Mouse (Mus musculus): ENCODE data around the gene Pold1.

The Pold1 gene

GRCm38 (mm10) chr7:44529518-44529917 is 19.1 kb downstream of the Pold1 start:
- POLR2A ChIA-PET = interaction anchor here in 3 of 4 experiments (0.6 to 5.9 kb wide), 24 partner anchors 12 to 1029 kb away, joined by 3 to 49 read pairs (median 4); partner anchors contain the start of genes Pold1 (in 3 of the 3), Emc10 (in 1 of the 3), Fam71e1 (in 1 of the 3) and Prmt1 (in 1 of the 3)
- CTCF ChIA-PET = interaction anchor here (0.6 to 5.5 kb wide), 14 partner anchors 10 to 218 kb away, joined by 3 to 71 read pairs (median 4); partner anchors contain the start of genes Emc10 (in 1 of the 4), Fam71e1 (in 1 of the 4) and Pold1 (in 1 of the 4)

GRCm38 (mm10) chr7:44527483-44528398 is 20.9 kb downstream of the Pold1 start:
- CTCF ChIA-PET = interaction anchor here (0.5 to 5.5 kb wide), 105 partner anchors 8 to 1239 kb away, joined by 3 to 71 read pairs (median 5); partner anchors contain the start of genes Pold1 (in 4 of the 4), Emc10 (in 1 of the 4), Fam71e1 (in 1 of the 4) and Kcnc3 (in 1 of the 4)
- POLR2A ChIA-PET = interaction anchor here (0.6 to 5.9 kb wide), 65 partner anchors 8 to 586 kb away, joined by 3 to 49 read pairs (median 4); partner anchors contain the start of genes Pold1 (in 3 of the 4), Ap2a1 (in 2 of the 4), Emc10 (in 2 of the 4) and Fam71e1 (in 2 of the 4)

GRCm38 (mm10) chr7:44526414-44527154 is 22.1 kb downstream of the Pold1 start:
- ChIA-PET POLR2A (interaction anchor here in 3 of 4 experiments (0.6 to 5.9 kb wide), 45 partner anchors 10 to 588 kb away, joined by 3 to 49 read pairs (median 4); partner anchors contain the start of genes Pold1 (in 3 of the 3), Kcnc3 (in 2 of the 3), Nr1h2 (in 2 of the 3) and 1700028J19Rik (in 1 of the 3)), CTCF (interaction anchor here (0.6 to 5.5 kb wide), 67 partner anchors 7 to 432 kb away, joined by 3 to 71 read pairs (median 5); partner anchors contain the start of genes Pold1 (in 4 of the 4), Emc10 (in 1 of the 4), Fam71e1 (in 1 of the 4) and Kcnc3 (in 1 of the 4))

GRCm38 (mm10) chr7:44525126-44525832 is 23.4 kb downstream of the Pold1 start:
- POLR2A ChIA-PET = interaction anchor here in 3 of 4 experiments (0.5 to 5.9 kb wide), 24 partner anchors 11 to 325 kb away, joined by 3 to 49 read pairs (median 5); partner anchors contain the start of genes Nr1h2 (in 2 of the 3), Pold1 (in 2 of the 3), Izumo2 (in 1 of the 3) and Kcnc3 (in 1 of the 3)
- CTCF ChIA-PET = interaction anchor here (0.6 to 5.5 kb wide), 19 partner anchors 18 to 264 kb away, joined by 3 to 71 read pairs (median 6); partner anchors contain the start of genes Pold1 (in 2 of the 4) and Gm15517 (in 1 of the 4)

GRCm38 (mm10) chr7:44524502-44524901 is 24.1 kb downstream of the Pold1 start, which contains the start of gene Mybpc2:
Gene Mybpc2, minus strand, starts transcription at chr7:44524656.
- ChIA-PET POLR2A (interaction anchor here in 3 of 4 experiments (0.5 to 5.9 kb wide), 5 partner anchors 12 to 78 kb away, joined by 4 to 49 read pairs (median 6); partner anchors contain the start of genes Nr1h2 (in 1 of the 3) and Pold1 (in 1 of the 3)), CTCF (interaction anchor here in 1 of 4 experiments (0.9 kb wide), 1 partner anchor 11 kb away, joined by 3 read pairs; no protein-coding TSS in a partner anchor)

GRCm38 (mm10) chr7:44523056-44523455 is 25.6 kb downstream of the Pold1 start:
- ChIA-PET POLR2A (interaction anchor here in 2 of 4 experiments (0.9 to 2.0 kb wide), 7 partner anchors 13 to 162 kb away, joined by 3 to 10 read pairs (median 3); partner anchors contain the start of genes Emc10 (in 1 of the 2) and Fam71e1 (in 1 of the 2)), CTCF (interaction anchor here in 2 of 4 experiments (0.5 to 3.1 kb wide), 4 partner anchors 37 to 124 kb away, joined by 3 to 22 read pairs (median 4); no protein-coding TSS in a partner anchor)

GRCm38 (mm10) chr7:44521710-44522109 is 26.9 kb downstream of the Pold1 start:
- ChIA-PET POLR2A (interaction anchor here in 3 of 4 experiments (0.6 to 2.0 kb wide), 34 partner anchors 9 to 327 kb away, joined by 3 to 10 read pairs (median 4); partner anchors contain the start of genes Emc10 (in 2 of the 3), Fam71e1 (in 2 of the 3), Akt1s1 (in 1 of the 3) and Josd2 (in 1 of the 3)), CTCF (interaction anchor here (0.5 to 4.3 kb wide), 77 partner anchors 8 to 1040 kb away, joined by 3 to 41 read pairs (median 4); partner anchors contain the start of genes Pold1 (in 3 of the 4), Emc10 (in 2 of the 4), Fam71e1 (in 2 of the 4) and Josd2 (in 1 of the 4))

- POLR2A ChIA-PET = interaction anchor here in 3 of 4 experiments (0.9 to 1.9 kb wide), 19 partner anchors 8 to 328 kb away, joined by 3 to 8 read pairs (median 4); partner anchors contain the start of genes Emc10 (in 2 of the 3), Fam71e1 (in 2 of the 3), Akt1s1 (in 1 of the 3) and Kcnc3 (in 1 of the 3)
- CTCF ChIA-PET = interaction anchor here (0.6 to 4.3 kb wide), 29 partner anchors 9 to 258 kb away, joined by 3 to 41 read pairs (median 6); partner anchors contain the start of genes Pold1 (in 3 of the 4), Emc10 (in 1 of the 4) and Fam71e1 (in 1 of the 4)
Measured at GRCm38 (mm10) chr7:44520990-44521389, 27.7 kb downstream of the Pold1 start.

GRCm38 (mm10) chr7:44519240-44519913 is 29.3 kb downstream of the Pold1 start:
- ChIA-PET POLR2A (interaction anchor here in 2 of 4 experiments (0.7 to 1.8 kb wide), 15 partner anchors 8 to 256 kb away, joined by 3 to 8 read pairs (median 3); partner anchors contain the start of genes Emc10 (in 1 of the 2), Fam71e1 (in 1 of the 2), Josd2 (in 1 of the 2) and Kcnc3 (in 1 of the 2)), CTCF (interaction anchor here (0.5 to 4.3 kb wide), 84 partner anchors 8 to 646 kb away, joined by 3 to 41 read pairs (median 4); partner anchors contain the start of genes Pold1 (in 3 of the 4), Emc10 (in 2 of the 4), Fam71e1 (in 2 of the 4) and Kcnc3 (in 1 of the 4))

- CTCF ChIA-PET = interaction anchor here (0.6 to 1.8 kb wide), 10 partner anchors 11 to 148 kb away, joined by 3 to 9 read pairs (median 6); no protein-coding TSS in a partner anchor
Measured at GRCm38 (mm10) chr7:44507491-44507890, 41.2 kb downstream of the Pold1 start.

GRCm38 (mm10) chr7:44501563-44502115 is 47.0 kb downstream of the Pold1 start:
- ChIA-PET CTCF (interaction anchor here (0.5 to 2.5 kb wide), 28 partner anchors 11 to 485 kb away, joined by 3 to 9 read pairs (median 4); partner anchors contain the start of genes Josd2 (in 1 of the 4), Pold1 (in 1 of the 4) and Prmt1 (in 1 of the 4)), POLR2A (interaction anchor here in 2 of 4 experiments (0.6 to 1.7 kb wide), 8 partner anchors 12 to 1216 kb away, joined by 3 to 9 read pairs (median 4); partner anchors contain the start of genes Sphk2 (in 1 of the 2) and Syt3 (in 1 of the 2))

More at GRCm38 (mm10) chr7:44507491-44507890, 41.2 kb downstream of the Pold1 start:
- POLR2A ChIA-PET = interaction anchor here in 3 of 4 experiments (0.6 to 2.9 kb wide), 12 partner anchors 10 to 234 kb away, joined by 3 to 21 read pairs (median 4); partner anchors contain the start of genes Emc10 (in 2 of the 3), Fam71e1 (in 2 of the 3), Kcnc3 (in 1 of the 3) and Pold1 (in 1 of the 3)

- ChIA-PET POLR2A (interaction anchor here in 3 of 4 experiments (0.8 to 7.2 kb wide), 13 partner anchors 12 to 254 kb away, joined by 3 to 65 read pairs (median 4); partner anchors contain the start of genes Kcnc3 (in 2 of the 3), 1700028J19Rik (in 1 of the 3), 2410002F23Rik (in 1 of the 3) and Josd2 (in 1 of the 3)), CTCF (interaction anchor here (0.6 to 2.5 kb wide), 20 partner anchors 19 to 315 kb away, joined by 3 to 9 read pairs (median 6); partner anchors contain the start of gene Pold1 (in 2 of the 4))
Measured at GRCm38 (mm10) chr7:44500046-44500445, 48.6 kb downstream of the Pold1 start.

GRCm38 (mm10) chr7:44498922-44499321 is 49.7 kb downstream of the Pold1 start:
- ChIA-PET CTCF (interaction anchor here (0.5 to 1.7 kb wide), 14 partner anchors 20 to 430 kb away, joined by 3 to 12 read pairs (median 5); partner anchors contain the start of genes Ap2a1 (in 1 of the 4) and Pold1 (in 1 of the 4)), POLR2A (interaction anchor here in 3 of 4 experiments (0.6 to 7.2 kb wide), 18 partner anchors 8 to 253 kb away, joined by 3 to 100 read pairs (median 4); partner anchors contain the start of genes Josd2 (in 2 of the 3), 1700028J19Rik (in 1 of the 3), 2410002F23Rik (in 1 of the 3) and Kcnc3 (in 1 of the 3))
